Mouse (Mus musculus) thymus, adult 2 months (tissue): ENCODE data around the gene Poc1a.

ENCODE experiments used
- CTCF ChIP-seq: fragments of 200-500 bp; IDR thresholded peaks from 2 replicates; pipeline ENCODE4 v1.5.1; 2012; ENCODE audit warnings: mild to moderate bottlenecking, control low read depth, low read length, moderate library complexity, borderline replicate concordance; ENCODE audit not compliant: control insufficient read depth, poor library complexity, insufficient read depth; ENCODE audit errors: extremely low read depth
- POLR2A ChIP-seq: fragments of 200-500 bp; IDR thresholded peaks from 2 replicates; pipeline ENCODE4 v1.6.1; 2012; ENCODE audit warnings: mild to moderate bottlenecking, low read length, control low read depth, moderate library complexity; ENCODE audit not compliant: control insufficient read depth, poor library complexity, insufficient read depth; ENCODE audit errors: extremely low read depth

GRCm38 (mm10) chr9:106231220-106231619, 49.6 kb upstream of the Poc1a start:
- TF ChIP-seq CTCF (no peak), POLR2A (no peak)
